Mouse (Mus musculus) limb, embryonic 14.5 days (tissue): Measurements from ENCODE around the gene Ano4. TPM values are rescaled to one million over a fixed set of nuclear protein-coding genes. Genes with fewer than 3 reads are reported as not detected.

ENCODE experiments used
- ATAC-seq: fragments of 200-750 bp; cut with Nextera tagmentation; 2 replicates; pipeline ENCODE4 v1.8.0; 2017; ENCODE audit warnings: low read depth, moderate number of reproducible peaks, moderate TSS enrichment; ENCODE audit not compliant: low FRiP score
- DNase-seq: peaks from one replicate; pipeline ENCODE4 v3.0.0-alpha.2; 2015; ENCODE audit warnings: low spot score
- H3K27ac ChIP-seq: fragments of 300-500 bp; sonication (generic); replicated peaks from 2 replicates; pipeline ENCODE4 v1.5.1; 2014; ENCODE audit warnings: low read depth, mild to moderate bottlenecking, low read length, moderate library complexity, mixed read lengths
- H3K27me3 ChIP-seq: fragments of 300-500 bp; sonication (generic); 2 replicates; pipeline ENCODE4 v1.6.1; 2014; ENCODE audit warnings: low read length, mixed read lengths; ENCODE audit not compliant: control insufficient read depth, insufficient read depth
- H3K36me3 ChIP-seq: fragments of 300-500 bp; sonication (generic); 2 replicates; pipeline ENCODE4 v1.6.1; 2014; ENCODE audit warnings: mild to moderate bottlenecking, low read length, moderate library complexity, mixed read lengths; ENCODE audit not compliant: control insufficient read depth, insufficient read depth
- H3K4me1 ChIP-seq: fragments of 300-500 bp; sonication (generic); 2 replicates; pipeline ENCODE4 v1.6.1; 2014; ENCODE audit warnings: antibody characterized with exemption, low read length, mixed read lengths; ENCODE audit not compliant: control insufficient read depth, insufficient read depth
- H3K4me2 ChIP-seq: fragments of 300-500 bp; sonication (generic); replicated peaks from 2 replicates; pipeline ENCODE4 v1.6.1; 2014; ENCODE audit warnings: low read depth, mild to moderate bottlenecking, low read length, moderate library complexity; ENCODE audit not compliant: severe bottlenecking
- H3K4me3 ChIP-seq: fragments of 300-500 bp; sonication (generic); replicated peaks from 2 replicates; pipeline ENCODE4 v1.5.1; 2014; ENCODE audit warnings: low read length
- H3K9ac ChIP-seq: fragments of 300-500 bp; sonication (generic); 2 replicates; pipeline ENCODE4 v1.6.1; 2014; ENCODE audit warnings: mild to moderate bottlenecking, low read depth, low read length, moderate library complexity; ENCODE audit not compliant: severe bottlenecking
- H3K9me3 ChIP-seq: fragments of 300-500 bp; sonication (generic); 2 replicates; pipeline ENCODE4 v1.6.1; 2016; ENCODE audit warnings: low read length; ENCODE audit not compliant: control insufficient read depth
- POLR2A ChIP-seq: fragments of 200-500 bp; IDR thresholded peaks from 2 replicates; pipeline ENCODE4 v1.8.0; 2012; ENCODE audit warnings: inconsistent platforms, mild to moderate bottlenecking, moderate library complexity, borderline replicate concordance; ENCODE audit not compliant: insufficient read depth, insufficient read length; ENCODE audit errors: extremely low read depth
- WGBS: fragments of 180-500 bp; shearing (Covaris S2); extraction: QIAGEN DNeasy Blood & Tissue Kit; methylation state at CpG from one replicate; pipeline ENCODE4 v1.1.7; 2014; 5-methylcytosine and 5-hydroxymethylcytosine counted together
- polyA plus RNA-seq, 2 experiments: library from polyadenylated mRNA; depleted of rRNA in 1 of 2; stranded (reverse) in 1 of 2; unstranded in 1 of 2; fragments of >200 nt; fragmentation: Nextera tagmentation in 1 of 2; extraction: Ambion mirVana in 1 of 2; gene quantifications; 2 replicates each; pipeline versions ENCODE4 v1.2.1 to v1.2.3; 2012 to 2014

Gene Ano4
- polyA plus RNA-seq, 2 experiments, result 0.50 to 1.0 TPM

DNA sequence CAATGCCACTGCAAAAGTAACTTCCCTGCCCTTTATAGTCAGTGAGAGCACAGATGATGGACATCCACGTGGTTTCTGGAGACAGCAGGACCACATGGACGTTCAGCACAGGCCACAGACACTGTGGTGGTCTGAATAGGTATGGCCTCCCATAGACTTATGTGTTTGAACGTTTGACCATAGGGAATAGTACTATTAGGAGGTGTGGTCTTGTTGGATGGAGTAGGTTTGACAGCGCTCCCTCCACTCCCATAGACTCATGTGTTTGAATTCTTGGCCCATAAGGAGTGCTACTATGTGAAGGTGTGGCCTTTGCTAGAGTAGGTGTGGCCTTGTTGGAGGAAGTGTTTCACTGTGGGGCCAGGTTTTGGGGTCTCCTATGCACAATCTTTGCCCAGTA is 33.2 kb upstream of the Ano4 start:
- WGBS, result 75% methylated on average over 4 of the region's 4 CpGs
- ATAC-seq (no peak), DNase-seq (no peak)
- no peak for TF ChIP-seq POLR2A
- Histone ChIP-seq H3K4me2 (no peak overlapping the region), H3K4me1 (no peaks in the 10 kb centered on the region), H3K4me3 (no peak overlapping the region), H3K9ac (no peak overlapping the region), H3K36me3 (no peaks in the 10 kb centered on the region), H3K27ac (no peak overlapping the region), H3K27me3 (no peaks in the 10 kb centered on the region), H3K9me3 (no peaks in the 10 kb centered on the region)

DNA sequence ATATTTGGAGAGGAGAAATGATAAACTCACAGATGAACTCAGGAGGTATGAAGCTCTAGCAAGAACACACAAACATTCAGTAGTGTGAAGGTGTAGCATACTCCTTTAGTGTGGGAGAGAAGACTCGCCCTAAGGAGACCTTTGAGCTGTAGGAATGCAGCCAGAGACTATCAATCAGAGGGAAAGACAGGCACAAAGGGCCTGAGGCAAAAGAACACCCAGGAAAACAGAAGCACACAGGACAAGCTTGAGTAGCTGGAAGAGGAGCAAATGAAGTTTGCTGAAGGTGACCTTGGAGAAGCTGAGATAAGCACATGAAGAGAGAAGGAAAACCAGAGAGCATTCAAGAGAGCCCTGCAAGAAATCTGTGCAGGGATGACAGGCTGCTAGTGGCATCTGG is 25.5 kb upstream of the Ano4 start:
- H3K27me3 ChIP-seq, result no peaks in the 10 kb centered on the region
- H3K27ac ChIP-seq, result no peak overlapping the region
- DNase-seq (no peak), ATAC-seq (no peak)
- no peaks in the 10 kb centered on the region for H3K9me3 ChIP-seq
- H3K4me1 ChIP-seq, result no peaks in the 10 kb centered on the region
- no peak overlapping the region for H3K4me2 ChIP-seq
- no peak overlapping the region for H3K9ac ChIP-seq
- no peak overlapping the region for H3K4me3 ChIP-seq
- no peak for TF ChIP-seq POLR2A
- no peaks in the 10 kb centered on the region for H3K36me3 ChIP-seq
- 23% methylated on average over 1 of the region's 1 CpGs for WGBS

DNA sequence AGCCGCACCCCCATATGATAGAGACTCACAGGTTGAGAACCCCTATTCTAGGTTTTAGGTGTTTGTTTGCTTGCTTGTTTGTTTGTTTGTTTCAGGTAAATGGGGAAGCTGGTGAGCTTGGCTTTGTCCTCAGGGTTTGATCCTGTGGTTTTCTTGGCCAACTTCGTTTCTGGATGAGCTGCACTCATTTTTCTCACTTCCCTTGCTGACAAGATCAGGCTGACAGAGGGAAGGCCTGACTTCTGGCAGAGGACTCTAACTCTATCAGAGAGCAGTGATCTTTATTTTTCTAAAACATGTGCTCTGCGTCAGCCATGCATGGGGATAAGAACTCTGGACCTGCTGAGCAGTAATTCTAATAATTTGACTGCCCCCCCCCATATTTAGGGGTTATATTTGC is 14.4 kb upstream of the Ano4 start:
- WGBS, result 81% methylated on average over 3 of the region's 3 CpGs
- no peak for ATAC-seq
- no peak overlapping the region for H3K9ac ChIP-seq
- H3K27me3 ChIP-seq, result no peaks in the 10 kb centered on the region
- H3K36me3 ChIP-seq, result no peaks in the 10 kb centered on the region
- TF ChIP-seq POLR2A, result no peak
- DNase-seq, result no peak
- no peaks in the 10 kb centered on the region for H3K9me3 ChIP-seq
- no peak overlapping the region for H3K4me3 ChIP-seq
- H3K4me1 ChIP-seq, result no peaks in the 10 kb centered on the region
- H3K4me2 ChIP-seq, result no peak overlapping the region
- no peak overlapping the region for H3K27ac ChIP-seq

DNA sequence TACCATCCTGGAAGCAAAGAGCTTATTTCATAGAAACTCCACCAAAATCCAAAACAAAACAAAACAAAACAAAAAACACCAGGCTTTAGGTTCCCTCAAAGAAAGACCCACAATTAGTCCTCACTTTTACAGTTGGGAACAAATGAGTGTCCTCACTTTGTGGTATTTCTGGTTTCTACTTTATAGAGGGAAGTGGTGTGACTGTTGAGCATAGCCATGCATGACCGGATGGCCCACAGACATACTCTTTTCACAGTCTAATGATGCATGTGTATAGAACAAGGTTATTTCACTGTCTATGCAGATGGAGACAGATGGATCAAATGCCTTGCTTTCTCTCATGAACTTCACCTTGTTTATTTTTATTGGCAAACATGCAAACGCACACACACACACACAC is 10.1 kb upstream of the Ano4 start:
- Histone ChIP-seq H3K4me1 (no peaks in the 10 kb centered on the region), H3K9me3 (no peaks in the 10 kb centered on the region), H3K27ac (no peak overlapping the region), H3K9ac (no peak overlapping the region), H3K4me2 (no peak overlapping the region), H3K27me3 (no peaks in the 10 kb centered on the region), H3K4me3 (no peak overlapping the region), H3K36me3 (no peaks in the 10 kb centered on the region)
- TF ChIP-seq POLR2A, result no peak
- ATAC-seq, result no peak
- 70% methylated on average over 2 of the region's 2 CpGs for WGBS
- DNase-seq, result no peak

DNA sequence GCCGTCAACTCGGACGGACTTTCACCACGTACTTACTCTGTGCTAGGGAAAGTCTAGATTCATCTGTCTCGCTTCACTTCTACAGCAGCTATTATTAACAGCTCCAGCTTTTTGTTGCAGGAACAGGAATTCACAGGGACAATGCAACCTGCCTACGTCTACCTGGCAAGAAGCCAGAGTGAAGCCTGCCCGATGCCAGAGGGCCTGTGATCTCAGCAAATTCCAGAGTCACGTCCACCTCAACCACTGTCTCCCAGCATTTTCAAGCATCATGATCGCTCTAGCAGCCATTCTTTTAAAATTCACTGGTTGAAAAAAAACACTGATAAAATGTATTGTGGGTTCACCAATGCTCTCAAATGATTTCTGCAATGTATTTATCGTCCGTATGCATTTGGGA is 6.9 kb upstream of the Ano4 start:
- DNase-seq, result no peak
- H3K36me3 ChIP-seq, result no peaks in the 10 kb centered on the region
- 78% methylated on average over 11 of the region's 11 CpGs for WGBS
- no peaks in the 10 kb centered on the region for H3K4me1 ChIP-seq
- H3K4me3 ChIP-seq, result no peak overlapping the region
- no peak overlapping the region for H3K9ac ChIP-seq
- TF ChIP-seq POLR2A, result no peak
- no peak overlapping the region for H3K4me2 ChIP-seq
- no peaks in the 10 kb centered on the region for H3K9me3 ChIP-seq
- 0 out of 2 replicates have a peak, but pooled peaks cover 1% of the 10 kb centered on the region for H3K27me3 ChIP-seq
- ATAC-seq, result no peak
- H3K27ac ChIP-seq, result no peak overlapping the region

DNA sequence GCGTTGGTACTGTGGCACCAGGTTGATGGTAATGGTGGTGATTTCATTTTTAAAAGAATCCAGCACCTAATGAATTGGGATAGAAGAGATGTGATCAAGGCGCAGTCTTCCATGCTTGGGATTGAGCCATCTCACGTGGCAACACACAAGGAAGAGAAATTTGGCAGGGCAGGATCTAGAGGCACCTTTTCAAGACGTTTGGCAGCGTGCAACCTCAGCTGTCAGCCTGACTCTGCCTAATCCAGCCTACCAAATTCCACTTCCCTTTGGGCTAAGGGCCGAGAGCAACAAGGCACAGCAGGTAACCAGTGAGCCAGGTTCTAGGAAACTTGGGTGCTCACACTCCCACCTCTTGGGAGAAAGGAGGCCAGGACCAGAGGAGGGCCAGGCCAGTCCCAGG is 1.0 kb upstream of the Ano4 start:
- ATAC-seq, result no peak
- Histone ChIP-seq H3K4me3 (no peak overlapping the region), H3K4me2 (no peak overlapping the region), H3K9ac (no peak overlapping the region), H3K4me1 (no peaks in the 10 kb centered on the region), H3K9me3 (no peaks in the 10 kb centered on the region), H3K36me3 (no peaks in the 10 kb centered on the region), H3K27me3 (peaks cover 43% of the 10 kb centered on the region), H3K27ac (no peak overlapping the region)
- no peak for DNase-seq
- WGBS, result 62% methylated on average over 6 of the region's 6 CpGs
- TF ChIP-seq POLR2A, result no peak
